Comparison of ENCODE assay signal across 10 mouse cellular contexts in the genomic region with DNA sequence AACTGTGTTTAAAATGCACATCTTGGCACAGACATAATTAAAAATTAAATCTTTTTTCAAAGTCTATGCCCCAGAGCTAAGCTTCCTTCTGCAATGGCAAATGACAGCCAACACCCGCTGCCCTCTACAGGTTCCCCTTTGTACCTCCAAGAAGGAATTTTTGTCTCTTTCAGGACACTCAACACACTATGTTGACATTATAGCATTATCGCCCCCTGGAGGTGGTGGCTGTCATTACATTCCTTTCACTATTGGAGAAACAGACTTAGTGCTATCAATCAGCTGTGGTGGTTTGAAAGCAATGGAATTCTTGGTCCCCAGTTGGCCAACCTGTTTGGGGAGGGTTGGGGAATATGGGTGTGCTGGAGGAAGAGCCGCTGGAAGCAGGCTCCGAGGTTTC. TPM values are rescaled to one million over a fixed set of nuclear protein-coding genes. Genes with fewer than 3 reads are reported as not detected.
A peak's percentile ranks its signal among the peaks of the same experiment; 100 is the strongest.
DNase-seq lines count a peak whose midpoint lies in the region; ATAC-seq and TF ChIP-seq lines count a peak whose summit lies in the region.
"Had no signal": no experiment of that assay in that cellular context is flagged by ENCODE, and none has a peak within 500 bp of the region (broad histone marks: within the 10 kb centered on the region; RNA-seq: fewer than 3 reads in every experiment).

No protein-coding gene starts in this region.

- H3K9me3 ChIP-seq in midbrain, embryonic 11.5 days (ENCODE audit: control insufficient read depth, low read length) = no peaks in the 10 kb centered on the region
- no peaks in the 10 kb centered on the region for H3K9me3 ChIP-seq in midbrain, embryonic 16.5 days (replicated peaks; ENCODE audit: control insufficient read depth, low read length, poor library complexity, severe bottlenecking)
- no peaks in the 10 kb centered on the region for H3K9me3 ChIP-seq in hindbrain, postnatal 0 days (ENCODE audit: low read length)

- no peaks in the 10 kb centered on the region for H3K36me3 ChIP-seq in midbrain, embryonic 11.5 days (ENCODE audit: control insufficient read depth, insufficient read depth, low read length)
- H3K36me3 ChIP-seq in midbrain, embryonic 16.5 days (ENCODE audit: control insufficient read depth, insufficient read depth, low read length) = no peaks in the 10 kb centered on the region
- no peaks in the 10 kb centered on the region for H3K36me3 ChIP-seq in hindbrain, postnatal 0 days (ENCODE audit: insufficient read depth, low read length)

- no peak overlapping the region for H3K27ac ChIP-seq in gastrocnemius, adult 2 months
- no peak overlapping the region for H3K27ac ChIP-seq in midbrain, embryonic 11.5 days (ENCODE audit: low read depth, low read length)
- no peak overlapping the region for H3K27ac ChIP-seq in midbrain, embryonic 16.5 days (ENCODE audit: low read length)
- no peak overlapping the region for H3K27ac ChIP-seq in hindbrain, postnatal 0 days
- no peak overlapping the region for H3K27ac ChIP-seq in olfactory bulb, adult 2 months (ENCODE audit: insufficient read depth, low read depth, low read length)

- intact Hi-C loops in gastrocnemius, adult 2 months (cut with DNase I) = no loop called here

- DNase-seq in gastrocnemius, adult 2 months = peak; percentile 52
- no peak for DNase-seq in gastrocnemius, postnatal 25 days
- peak; percentile 90 for DNase-seq in midbrain, embryonic 11.5 days (ENCODE audit: low spot score, missing footprints)
- no peak for DNase-seq in brain, embryonic 14.5 days (ENCODE audit: low read depth)
- DNase-seq in hindbrain, postnatal 0 days (ENCODE audit: low spot score) = peak; percentile 66
- no peak for DNase-seq in urinary bladder, postnatal 4 days (ENCODE audit: low spot score in 2 of 2)

- no peaks in the 10 kb centered on the region for H3K27me3 ChIP-seq in midbrain, embryonic 11.5 days (ENCODE audit: control insufficient read depth, insufficient read depth, low read length)
- no peaks in the 10 kb centered on the region for H3K27me3 ChIP-seq in midbrain, embryonic 16.5 days (ENCODE audit: control insufficient read depth, insufficient read depth, low read depth, low read length)
- no peaks in the 10 kb centered on the region for H3K27me3 ChIP-seq in hindbrain, postnatal 0 days (ENCODE audit: insufficient read depth, low read length)

- TF ChIP-seq POLR2A in brain, embryonic 14.5 days (IDR thresholded peaks at IDR 0.05; ENCODE audit: borderline replicate concordance, extremely low read depth, insufficient read depth, insufficient read length, poor library complexity, severe bottlenecking) = no peak
- TF ChIP-seq POLR2A in olfactory bulb, adult 2 months (IDR thresholded peaks at IDR 0.05; ENCODE audit: insufficient read depth, low read depth, low read length) = no peak

- no peak for ATAC-seq in midbrain, embryonic 11.5 days (ENCODE audit: low FRiP score)
- ATAC-seq in midbrain, embryonic 16.5 days = no peak
- 0 out of 2 replicates have a peak, but pooled peaks have one; percentile 32 for ATAC-seq in hindbrain, postnatal 0 days

- no peaks in the 10 kb centered on the region for H3K4me1 ChIP-seq in midbrain, embryonic 11.5 days (ENCODE audit: control insufficient read depth, insufficient read depth, low read length)
- H3K4me1 ChIP-seq in midbrain, embryonic 16.5 days (ENCODE audit: control insufficient read depth, insufficient read depth, low read length) = no peaks in the 10 kb centered on the region
- H3K4me1 ChIP-seq in hindbrain, postnatal 0 days (ENCODE audit: insufficient read depth, low read length) = no peaks in the 10 kb centered on the region
- no peaks in the 10 kb centered on the region; the same call in 1 of the 2 replicates for H3K4me1 ChIP-seq in olfactory bulb, adult 2 months (ENCODE audit: control insufficient read depth, insufficient read depth, low read length)

- no peak overlapping the region for H3K4me3 ChIP-seq in gastrocnemius, adult 2 months
- no peak overlapping the region for H3K4me3 ChIP-seq in midbrain, embryonic 11.5 days (ENCODE audit: low read depth, low read length)
- H3K4me3 ChIP-seq in midbrain, embryonic 16.5 days (ENCODE audit: low read depth, low read length) = no peak overlapping the region
- no peak overlapping the region for H3K4me3 ChIP-seq in hindbrain, postnatal 0 days (ENCODE audit: low read length)
- no peak overlapping the region for H3K4me3 ChIP-seq in olfactory bulb, adult 2 months (ENCODE audit: insufficient read depth, low read depth, low read length)

- WGBS in midbrain, embryonic 11.5 days = 37% methylated on average over 4 of the region's 4 CpGs
- WGBS in midbrain, embryonic 16.5 days = 31% methylated on average over 4 of the region's 4 CpGs
- WGBS in hindbrain, postnatal 0 days = 33% methylated on average over 4 of the region's 4 CpGs
- WGBS in olfactory bulb, adult 2 months = 27% methylated on average over 4 of the region's 4 CpGs

- no peak overlapping the region for H3K4me2 ChIP-seq in midbrain, embryonic 11.5 days
- H3K4me2 ChIP-seq in midbrain, embryonic 16.5 days (ENCODE audit: low read length) = no peak overlapping the region
- no peak overlapping the region for H3K4me2 ChIP-seq in hindbrain, postnatal 0 days (ENCODE audit: low read depth, low read length)

- no peak overlapping the region for H3K9ac ChIP-seq in midbrain, embryonic 11.5 days (ENCODE audit: low read length)
- no peak overlapping the region for H3K9ac ChIP-seq in midbrain, embryonic 16.5 days (ENCODE audit: low read depth, low read length)
- no peak overlapping the region for H3K9ac ChIP-seq in hindbrain, postnatal 0 days (replicated peaks; ENCODE audit: low read length)

- peak; percentile 72 for TF ChIP-seq CTCF in gastrocnemius, adult 2 months (IDR thresholded peaks at IDR 0.05)
- TF ChIP-seq CTCF in brain, embryonic 14.5 days (IDR thresholded peaks at IDR 0.05; ENCODE audit: borderline replicate concordance, extremely low read depth, insufficient read depth, insufficient read length) = peak; percentile 51; the same call in 1 of the 2 replicates
- TF ChIP-seq CTCF in hindbrain, postnatal 0 days (IDR thresholded peaks at IDR 0.05; ENCODE audit: low read depth) = peak; percentile 77
- TF ChIP-seq CTCF in olfactory bulb, adult 2 months (IDR thresholded peaks at IDR 0.05; ENCODE audit: insufficient read depth, low read depth, low read length) = peak; percentile 30; the same call in 1 of the 2 replicates

RNA-seq across cellular contexts. Expression of a gene that starts 13.9 kb away (rescaled TPM):
- 100 to 1,000 TPM; 652 to 780 TPM for total RNA-seq in gastrocnemius, adult 2 months (2021)
- 100 to 1,000 TPM; 436 to 528 TPM for total RNA-seq in gastrocnemius, postnatal 25 days (2021)
- polyA plus RNA-seq in midbrain, embryonic 11.5 days (2014; fragmentation: Nextera tagmentation; extraction: Ambion mirVana) = 21.6 and 22.4 TPM in 2 replicates
- polyA plus RNA-seq in midbrain, embryonic 16.5 days (2015; fragmentation: Nextera tagmentation; extraction: Ambion mirVana) = 95.4 and 103 TPM in 2 replicates
- 87.9 and 92.7 TPM in 2 replicates for polyA plus RNA-seq in brain, embryonic 14.5 days (2012; rRNA removed)
- 288 and 303 TPM in 2 replicates for total RNA-seq in hindbrain, postnatal 0 days (2014; rRNA removed)
- polyA plus RNA-seq in hindbrain, postnatal 0 days (2015; fragmentation: Nextera tagmentation; extraction: Ambion mirVana) = 143 and 144 TPM in 2 replicates
- not detected in 2 replicates for polyA plus RNA-seq in olfactory bulb, adult 2 months (2012; ENCODE audit: insufficient read depth, insufficient read length, low replicate concordance, missing spikeins)

RNA-seq across cellular contexts. Expression of a gene that starts 27.8 kb away (rescaled TPM):
- 1 to 10 TPM in 1 of 2 experiments, under 1 TPM in 1; 0.56 to 1.2 TPM for total RNA-seq in gastrocnemius, adult 2 months (2021)
- total RNA-seq in gastrocnemius, postnatal 25 days (2021) = 1 to 10 TPM in 1 of 2 experiments, under 1 TPM in 1; 0.82 to 1.2 TPM
- 1.7 and 2.0 TPM in 2 replicates for polyA plus RNA-seq in midbrain, embryonic 11.5 days (2014; fragmentation: Nextera tagmentation; extraction: Ambion mirVana)
- polyA plus RNA-seq in midbrain, embryonic 16.5 days (2015; fragmentation: Nextera tagmentation; extraction: Ambion mirVana) = 4.4 and 4.8 TPM in 2 replicates
- 1.9 and 3.2 TPM in 2 replicates for polyA plus RNA-seq in brain, embryonic 14.5 days (2012; rRNA removed)
- 9.5 and 20.5 TPM in 2 replicates for total RNA-seq in hindbrain, postnatal 0 days (2014; rRNA removed)
- 12.1 and 15.1 TPM in 2 replicates for polyA plus RNA-seq in hindbrain, postnatal 0 days (2015; fragmentation: Nextera tagmentation; extraction: Ambion mirVana)
- not detected in 2 replicates for polyA plus RNA-seq in olfactory bulb, adult 2 months (2012; ENCODE audit: insufficient read depth, insufficient read length, low replicate concordance, missing spikeins)

RNA-seq across cellular contexts. Expression of a gene that starts 35.4 kb away (rescaled TPM):
- total RNA-seq in gastrocnemius, adult 2 months (2021) = 10 to 100 TPM; 29.1 to 34.3 TPM
- total RNA-seq in gastrocnemius, postnatal 25 days (2021) = 10 to 100 TPM; 30.6 to 37.0 TPM
- polyA plus RNA-seq in midbrain, embryonic 11.5 days (2014; fragmentation: Nextera tagmentation; extraction: Ambion mirVana) = 209 and 219 TPM in 2 replicates
- polyA plus RNA-seq in midbrain, embryonic 16.5 days (2015; fragmentation: Nextera tagmentation; extraction: Ambion mirVana) = 201 and 208 TPM in 2 replicates
- 152 and 167 TPM in 2 replicates for polyA plus RNA-seq in brain, embryonic 14.5 days (2012; rRNA removed)
- total RNA-seq in hindbrain, postnatal 0 days (2014; rRNA removed) = 232 and 241 TPM in 2 replicates
- polyA plus RNA-seq in hindbrain, postnatal 0 days (2015; fragmentation: Nextera tagmentation; extraction: Ambion mirVana) = 216 and 218 TPM in 2 replicates
- 218 TPM in 1 of 2 replicates, not detected in the other for polyA plus RNA-seq in olfactory bulb, adult 2 months (2012; ENCODE audit: insufficient read depth, insufficient read length, low replicate concordance, missing spikeins)

RNA-seq across cellular contexts. Expression of a gene that starts 56.4 kb away (rescaled TPM):
- total RNA-seq in gastrocnemius, adult 2 months (2021) = not detected
- total RNA-seq in gastrocnemius, postnatal 25 days (2021) = not detected
- polyA plus RNA-seq in midbrain, embryonic 11.5 days (2014; fragmentation: Nextera tagmentation; extraction: Ambion mirVana) = 0.14 TPM in 1 of 2 replicates, not detected in the other
- 11.5 and 15.9 TPM in 2 replicates for polyA plus RNA-seq in midbrain, embryonic 16.5 days (2015; fragmentation: Nextera tagmentation; extraction: Ambion mirVana)
- polyA plus RNA-seq in brain, embryonic 14.5 days (2012; rRNA removed) = 2.9 and 4.3 TPM in 2 replicates
- total RNA-seq in hindbrain, postnatal 0 days (2014; rRNA removed) = 16.6 and 23.8 TPM in 2 replicates
- polyA plus RNA-seq in hindbrain, postnatal 0 days (2015; fragmentation: Nextera tagmentation; extraction: Ambion mirVana) = 17.9 and 18.6 TPM in 2 replicates
- not detected in 2 replicates for polyA plus RNA-seq in olfactory bulb, adult 2 months (2012; ENCODE audit: insufficient read depth, insufficient read length, low replicate concordance, missing spikeins)
- polyA plus RNA-seq: gonadal fat pad, adult 2 months; stomach, embryonic 16.5 days had no signal

Comparison
In these comparisons a context has a peak if more than half of its experiments do, and no peak if none do; other contexts are left out.
1. DNase-seq: peak in gastrocnemius, adult 2 months (single experiment), midbrain, embryonic 11.5 days (single experiment) and hindbrain, postnatal 0 days (single experiment); none in gastrocnemius, postnatal 25 days (single experiment), brain, embryonic 14.5 days (single experiment) and urinary bladder, postnatal 4 days (0 of 2).
2. Peak in every context shown above with its lines, with median percentiles within 50 percentile points of each other: CTCF ChIP-seq.